Mouse (Mus musculus) olfactory bulb, adult 2 months (tissue): Measurements from ENCODE around the gene Olfr764-ps1. TPM values are rescaled to one million over a fixed set of nuclear protein-coding genes. Genes with fewer than 3 reads are reported as not detected.
"Not testable (repeated sequence)": the region's sequence is repeated elsewhere in the genome, so short reads cannot be mapped to it uniquely, and the experiment has no call there.

Experiments
- H3K27ac ChIP-seq: fragments of 200-500 bp; 2 replicates; pipeline ENCODE4 v1.5.1; 2012; ENCODE audit warnings: low read depth, low read length; ENCODE audit not compliant: insufficient read depth
- H3K4me1 ChIP-seq: fragments of 200-500 bp; 2 replicates; pipeline ENCODE4 v1.6.1; 2012; ENCODE audit warnings: low read length; ENCODE audit not compliant: control insufficient read depth, insufficient read depth
- H3K4me3 ChIP-seq: fragments of 200-500 bp; 2 replicates; pipeline ENCODE4 v1.5.1; 2012; ENCODE audit warnings: mild to moderate bottlenecking, low read depth, low read length, moderate library complexity; ENCODE audit not compliant: insufficient read depth
- CTCF ChIP-seq: fragments of 200-500 bp; IDR thresholded peaks from 2 replicates; pipeline ENCODE4 v1.5.1; 2012; ENCODE audit warnings: low read depth, mild to moderate bottlenecking, low read length, moderate library complexity; ENCODE audit not compliant: insufficient read depth
- POLR2A ChIP-seq: fragments of 200-500 bp; IDR thresholded peaks from 2 replicates; pipeline ENCODE4 v1.6.1; 2012; ENCODE audit warnings: mild to moderate bottlenecking, low read depth, low read length, moderate library complexity; ENCODE audit not compliant: insufficient read depth
- WGBS: fragments of 180-500 bp; shearing (Covaris S2); methylation state at CpG from one replicate; pipeline ENCODE4 v1.1.7; 2018; 5-methylcytosine and 5-hydroxymethylcytosine counted together
- polyA plus RNA-seq: library from polyadenylated mRNA; stranded (reverse); fragments of >200 nt; gene quantifications from 2 replicates; pipeline ENCODE4 v1.2.4, GENCODE M21; 2012; ENCODE audit warnings: low replicate concordance; ENCODE audit not compliant: missing spikeins, insufficient read depth, insufficient read length

Gene Olfr764-ps1
- polyA plus RNA-seq: not detected in 2 replicates

DNA sequence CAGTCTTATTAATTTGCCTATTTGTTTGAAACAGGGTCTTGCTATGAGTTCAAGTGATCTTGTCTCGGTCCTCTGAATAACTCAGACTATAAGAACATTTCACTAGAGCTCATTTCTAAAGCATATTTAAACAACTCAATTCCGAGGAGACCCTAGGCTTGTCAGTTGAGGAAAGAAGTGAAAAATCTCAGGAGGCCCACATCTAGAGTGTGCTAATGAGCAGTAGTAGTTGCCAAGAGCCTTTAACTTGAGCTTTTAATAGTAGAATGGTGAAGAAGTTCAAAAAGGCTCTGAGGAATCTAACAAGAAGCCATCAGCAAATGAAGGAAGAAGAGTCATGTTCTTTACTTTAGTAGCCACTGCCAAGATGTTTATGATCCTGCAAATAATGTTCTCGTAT, at the start of gene Olfr764-ps1:
Olfr764-ps1 (minus strand) TSS at position 101 of the 400 bp plus-strand sequence.
- Histone ChIP-seq H3K4me1 (no peaks in the 10 kb centered on the region), H3K27ac (no peak within 1 kb of the TSS), H3K4me3 (no peak within 1 kb of the TSS)
- WGBS: 77% methylated on average over 3 of the region's 3 CpGs
- TF ChIP-seq POLR2A (no peak), CTCF (no peak)

DNA sequence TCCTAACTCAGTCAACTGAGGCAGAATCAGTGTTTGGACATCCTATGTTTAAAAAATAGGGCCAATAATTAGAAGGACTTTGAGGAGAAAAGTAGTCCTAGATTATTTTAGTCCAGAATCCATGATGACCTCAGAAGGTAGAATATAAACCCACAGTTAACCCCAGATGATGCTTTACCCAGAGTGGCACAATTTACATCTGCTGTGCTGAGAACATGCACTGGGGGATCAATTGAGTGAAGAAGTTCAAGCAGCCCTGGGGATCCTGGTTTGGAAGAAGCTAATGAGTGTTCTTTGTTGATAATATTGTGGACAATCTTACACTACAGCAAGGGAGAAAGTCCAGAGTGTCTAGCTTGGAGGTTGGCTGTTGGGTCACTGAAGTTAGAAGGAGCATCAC, 43.1 kb upstream of the Olfr764-ps1 start, which contains the start of gene Olfr767:
Olfr767 (minus strand) TSS at position 101 of the 400 bp plus-strand sequence.
- H3K4me1 ChIP-seq, H3K27ac ChIP-seq, H3K4me3 ChIP-seq: not testable (repeated sequence)

DNA sequence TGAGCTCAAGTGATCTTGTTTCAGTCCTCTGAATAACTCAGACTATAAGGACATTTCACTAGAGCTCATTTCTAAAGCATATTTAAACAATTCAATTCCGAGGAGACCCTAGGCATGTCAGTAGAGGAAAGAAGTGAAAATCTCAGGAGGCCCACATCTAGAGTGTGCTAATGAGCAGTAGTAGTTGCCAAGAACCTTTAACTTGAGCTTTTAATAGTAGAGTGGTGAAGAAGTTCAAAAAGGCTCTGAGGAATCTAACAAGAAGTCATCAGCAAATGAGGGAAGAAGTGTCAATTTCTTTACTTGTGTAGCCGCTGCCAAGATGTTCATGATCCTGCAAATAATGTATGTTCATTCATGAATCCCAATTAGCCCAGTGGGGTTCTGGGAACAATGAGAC, 29.2 kb upstream of the Olfr764-ps1 start, which contains the start of gene Olfr766-ps1:
Olfr766-ps1 (minus strand) TSS at position 101 of the 400 bp plus-strand sequence.
- H3K4me3 ChIP-seq: no peak within 1 kb of the TSS
- no peak within 1 kb of the TSS for H3K27ac ChIP-seq
- 54% methylated on average over 2 of the region's 2 CpGs for WGBS
- TF ChIP-seq CTCF (no peak), POLR2A (no peak)
- H3K4me1 ChIP-seq: no peaks in the 10 kb centered on the region

DNA sequence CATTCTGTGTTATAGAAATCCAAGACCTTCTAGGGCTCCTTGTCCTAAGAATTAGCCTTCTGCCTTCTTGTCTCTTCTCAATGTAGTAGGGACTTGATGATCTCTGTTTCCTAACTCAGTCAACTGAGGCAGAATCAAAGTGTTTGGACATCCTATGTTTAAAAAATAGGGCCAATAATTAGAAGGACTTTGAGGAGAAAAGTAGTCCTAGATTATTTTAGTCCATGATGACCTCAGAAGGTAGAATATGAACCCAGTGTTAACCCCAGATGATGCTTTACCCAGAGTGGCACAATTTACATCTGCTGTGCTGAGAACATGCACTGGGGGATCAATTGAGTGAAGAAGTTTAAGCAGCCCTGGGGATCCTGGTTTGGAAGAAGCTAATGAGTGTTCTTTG, 10.2 kb upstream of the Olfr764-ps1 start, which contains the start of gene Olfr765:
Olfr765 (minus strand) TSS at position 101 of the 400 bp plus-strand sequence.
- not testable (repeated sequence) for H3K4me3 ChIP-seq, H3K27ac ChIP-seq, H3K4me1 ChIP-seq

DNA sequence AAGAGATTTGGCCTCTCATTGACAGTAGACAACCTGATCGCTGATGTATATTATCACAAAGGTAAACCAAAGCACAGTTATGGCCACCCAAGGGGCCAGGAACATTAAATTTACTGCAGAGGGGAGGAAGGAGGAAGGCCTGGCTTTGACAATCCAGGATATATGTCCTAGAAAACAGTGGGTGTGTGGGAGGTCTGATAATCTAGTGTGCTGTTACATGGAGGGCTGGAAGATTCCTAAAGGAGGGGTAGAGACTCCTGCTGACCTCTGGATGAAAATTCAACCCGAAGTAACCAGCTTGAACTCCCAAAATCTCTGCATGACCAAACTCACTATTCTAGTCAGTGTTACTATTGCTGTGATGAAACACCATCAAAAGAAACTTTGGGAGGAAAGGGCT, 11.4 kb downstream of the Olfr764-ps1 start:
- Histone ChIP-seq H3K4me1 (no peaks in the 10 kb centered on the region), H3K27ac (no peak overlapping the region), H3K4me3 (no peak overlapping the region)
- no peak for TF ChIP-seq POLR2A
- TF ChIP-seq CTCF: no peak
- WGBS: 90% methylated on average over 2 of the region's 2 CpGs

DNA sequence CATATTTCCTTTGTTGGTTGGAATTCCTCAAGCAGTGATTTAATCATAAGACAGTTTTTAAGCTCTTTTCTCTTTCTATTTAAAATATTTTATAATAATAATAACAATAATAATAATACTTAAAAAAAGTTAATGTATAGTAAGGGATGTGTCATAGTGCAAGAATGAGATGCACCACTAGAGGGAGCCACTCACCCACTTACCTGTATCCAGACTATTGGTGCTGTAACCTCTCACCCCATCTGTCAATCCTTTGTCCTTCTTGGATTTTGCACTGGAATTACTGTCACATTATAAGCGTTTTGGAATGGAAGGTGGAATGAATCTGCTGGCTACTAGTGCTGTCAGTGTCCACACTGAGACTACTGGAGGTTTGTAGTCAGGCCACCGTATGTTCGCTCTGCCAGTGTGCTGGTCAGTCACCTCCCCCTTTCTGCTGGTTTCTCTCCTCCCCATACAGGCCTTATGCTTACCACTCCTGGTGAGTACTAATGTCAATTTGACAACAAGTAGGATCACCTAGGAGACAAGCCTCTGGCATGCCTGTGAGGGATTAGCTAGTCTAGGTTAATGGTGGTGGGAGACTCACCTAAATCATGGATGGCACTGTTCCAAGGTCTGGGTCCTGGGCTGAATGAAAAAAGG, 13.6 kb downstream of the Olfr764-ps1 start:
- TF ChIP-seq POLR2A (no peak), CTCF (no peak)
- Histone ChIP-seq H3K4me1 (no peaks in the 10 kb centered on the region), H3K4me3 (no peak overlapping the region), H3K27ac (no peak overlapping the region)
- WGBS: 56% methylated on average over 3 of the region's 3 CpGs

DNA sequence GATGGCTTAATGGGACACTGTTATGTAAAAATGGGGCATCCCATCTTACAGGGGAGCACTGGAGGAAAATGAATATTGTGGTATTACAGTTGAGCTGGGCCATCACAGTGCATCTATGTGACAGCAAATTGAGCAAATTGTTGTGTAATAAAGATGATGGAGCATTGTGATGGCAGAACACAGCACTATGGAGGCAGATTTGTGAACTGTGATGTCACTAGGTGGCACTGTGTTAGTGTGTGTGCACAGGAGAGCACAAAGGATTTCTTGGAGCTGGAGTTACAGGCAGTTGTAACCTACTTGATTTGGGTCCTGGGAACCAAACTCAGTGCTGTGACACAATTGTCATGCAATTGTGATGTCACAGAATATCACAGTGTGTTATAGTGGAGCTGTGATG, 16.4 kb downstream of the Olfr764-ps1 start:
- Histone ChIP-seq H3K27ac (no peak overlapping the region), H3K4me3 (no peak overlapping the region), H3K4me1 (no peaks in the 10 kb centered on the region)
- TF ChIP-seq CTCF (no peak), POLR2A (no peak)

DNA sequence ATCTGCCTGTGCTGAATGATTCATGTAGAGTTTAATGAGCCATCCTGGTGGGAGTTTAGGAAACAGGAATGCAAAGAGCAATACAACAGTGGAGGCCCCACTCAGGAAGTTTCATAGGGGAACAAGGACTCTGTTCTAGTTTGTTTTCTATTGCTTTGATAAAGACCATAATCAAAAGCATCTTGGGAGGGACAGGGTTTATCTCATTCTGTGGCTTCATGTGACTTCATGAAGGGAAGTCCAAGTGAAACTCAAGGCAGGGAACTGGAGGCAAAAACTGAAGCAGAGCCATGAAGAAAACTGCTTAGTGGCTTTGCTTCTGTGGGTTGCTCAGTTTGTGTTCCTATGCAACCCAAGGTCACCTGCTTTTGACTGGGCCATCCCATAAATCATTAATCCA, 25.2 kb downstream of the Olfr764-ps1 start:
- H3K4me1 ChIP-seq: no peaks in the 10 kb centered on the region
- H3K27ac ChIP-seq: no peak overlapping the region
- no peak for TF ChIP-seq POLR2A
- no peak for TF ChIP-seq CTCF
- no peak overlapping the region for H3K4me3 ChIP-seq

DNA sequence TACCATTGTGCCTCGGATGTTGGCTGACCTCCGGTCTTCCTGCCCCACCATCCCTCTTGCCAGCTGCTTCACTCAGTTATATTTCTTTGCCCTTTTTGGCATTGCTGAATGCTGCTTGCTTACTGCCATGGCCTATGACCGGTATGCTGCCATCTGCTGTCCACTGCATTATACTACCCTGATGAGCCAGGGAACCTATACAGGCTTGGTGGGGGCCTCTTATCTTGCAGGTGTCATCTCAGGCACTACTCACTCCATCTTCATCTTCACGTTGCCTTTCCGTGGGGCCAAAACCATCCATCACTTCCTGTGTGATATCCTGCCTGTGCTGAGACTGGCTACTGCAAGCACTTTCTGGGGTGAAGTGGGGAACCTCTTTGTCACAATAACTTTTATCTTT, 28.2 kb downstream of the Olfr764-ps1 start:
- WGBS: 57% methylated on average over 2 of the region's 5 CpGs

DNA sequence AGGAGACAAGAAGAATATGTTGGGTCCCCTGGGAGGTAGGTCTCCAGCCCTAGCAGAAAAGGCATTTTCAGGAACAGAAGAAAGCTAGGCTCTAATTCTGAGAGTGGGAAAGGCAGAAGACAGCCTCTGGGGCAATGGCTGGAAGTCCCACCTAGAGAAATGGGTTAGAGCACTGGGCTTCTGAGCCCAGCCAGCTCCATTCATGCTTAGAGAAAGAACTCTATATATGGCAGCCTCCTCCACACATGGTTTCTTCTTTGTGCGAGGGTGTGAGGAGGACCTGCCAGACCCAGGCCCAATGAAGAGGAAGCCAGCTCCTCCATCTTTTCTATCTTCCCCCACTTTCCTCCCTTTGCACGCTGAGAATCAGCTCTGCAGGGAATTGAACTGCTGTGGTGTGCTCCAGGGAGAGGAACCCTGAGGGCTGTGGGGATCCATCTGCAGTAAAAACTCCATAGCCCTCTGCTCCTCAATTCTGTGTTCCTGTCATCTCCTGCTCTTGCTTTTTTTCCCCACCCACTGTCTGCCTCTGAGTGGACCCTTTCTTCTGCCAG, 29.3 kb downstream of the Olfr764-ps1 start, which contains the start of gene Olfr763:
Olfr763 (plus strand) TSS at position 504 of the 554 bp plus-strand sequence.
- 35% methylated on average over 2 of the region's 2 CpGs for WGBS
- H3K27ac ChIP-seq: no peak within 1 kb of the TSS
- no peak within 1 kb of the TSS for H3K4me3 ChIP-seq
- TF ChIP-seq POLR2A (no peak), CTCF (no peak)
- H3K4me1 ChIP-seq: no peaks in the 10 kb centered on the region

More for the DNA sequence above, 28.2 kb downstream of the Olfr764-ps1 start:
- not testable (repeated sequence) for H3K4me3 ChIP-seq, H3K27ac ChIP-seq, H3K4me1 ChIP-seq
